Mouse (Mus musculus) CD4-positive, CD25-positive, alpha-beta regulatory T cell, adult 2 months (primary cell): ENCODE data around the gene Ttc7b.

Experiments
- DNase-seq: peaks from one replicate; pipeline ENCODE4 v3.0.0-alpha.2; 2012; ENCODE audit warnings: low read depth, low spot score

The Ttc7b gene

GRCm38 (mm10) chr12:100273033-100273432 is 247.6 kb downstream of the Ttc7b start:
- DNase-seq: no peak

DNA sequence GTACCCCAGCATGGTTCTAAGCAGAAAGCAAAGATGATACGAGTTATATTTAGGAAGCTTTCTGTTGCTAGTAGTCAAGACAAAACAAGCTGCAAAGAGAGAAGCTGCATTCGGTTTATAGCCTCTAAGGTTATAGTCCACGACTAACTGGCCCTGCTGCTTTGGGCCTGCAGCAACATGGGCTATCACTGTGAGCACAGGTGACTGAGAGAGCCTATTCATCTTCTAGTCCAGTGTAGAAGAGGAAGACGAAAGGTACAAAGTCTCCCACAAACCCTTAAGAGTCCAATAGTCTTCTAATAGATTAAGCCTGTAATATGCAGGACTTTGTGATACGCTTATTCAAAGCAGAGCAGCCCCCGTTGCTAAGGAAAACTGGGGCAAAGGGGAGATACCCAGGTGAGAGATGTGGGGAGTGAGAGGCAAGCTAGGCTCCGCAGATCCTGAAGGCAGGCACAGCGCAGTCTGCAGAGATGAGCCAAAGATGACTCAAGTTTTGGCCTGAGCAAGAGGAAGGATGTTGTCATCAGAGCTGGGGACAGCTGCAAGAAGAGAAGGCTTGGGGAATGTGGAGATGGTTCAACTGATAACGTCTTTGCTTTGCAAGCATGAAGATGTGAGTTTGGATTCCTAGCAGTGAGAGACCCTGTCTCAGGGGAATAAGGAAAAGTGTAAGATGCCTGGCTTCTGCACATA is 250.5 kb downstream of the Ttc7b start:
- DNase-seq: no peak

DNA sequence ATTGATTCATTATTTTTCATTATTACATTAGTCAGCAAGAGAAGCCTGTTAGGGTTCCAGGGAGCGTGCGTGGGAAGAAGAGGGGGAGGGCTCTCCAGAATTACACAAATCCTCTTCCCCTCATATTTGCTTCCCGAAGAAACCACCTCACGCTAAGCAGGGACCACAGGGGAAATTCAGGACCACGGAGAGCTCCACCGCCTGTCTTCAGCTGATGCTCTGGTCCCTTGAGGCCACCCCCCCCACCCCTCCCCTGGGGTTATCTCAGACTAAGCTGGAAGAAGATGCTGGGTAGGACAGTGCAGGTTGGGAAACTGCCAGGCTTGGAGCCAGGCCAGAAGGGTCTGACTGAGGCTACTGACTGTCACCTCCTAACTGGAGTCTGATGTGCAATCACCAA is 252.6 kb downstream of the Ttc7b start:
- peak; percentile 59 for DNase-seq

- DNase-seq: no peak
Observed at GRCm38 (mm10) chr12:100265546-100266309, 254.9 kb downstream of the Ttc7b start.

DNA sequence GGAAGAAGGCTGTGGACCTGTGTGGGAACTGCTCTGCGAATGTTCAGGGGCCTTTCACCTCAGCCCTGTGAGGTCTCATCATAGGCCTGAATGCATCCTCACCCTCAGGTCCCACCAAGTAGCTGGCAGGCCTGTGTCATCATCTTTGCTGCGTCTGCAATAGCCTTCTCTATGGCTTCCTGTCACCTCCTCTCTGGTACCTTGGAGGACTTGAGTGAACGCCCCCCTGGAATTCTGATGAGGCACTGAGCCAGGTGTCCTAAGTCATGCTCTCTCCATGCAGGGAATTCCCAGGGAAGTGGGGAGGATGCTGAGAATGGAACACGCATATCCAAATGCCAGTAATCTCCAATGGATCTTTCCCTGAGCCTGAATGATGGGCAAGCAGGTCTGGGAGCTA is 255.7 kb downstream of the Ttc7b start:
- no peak for DNase-seq

GRCm38 (mm10) chr12:100262846-100263245 is 257.8 kb downstream of the Ttc7b start:
- no peak for DNase-seq

DNA sequence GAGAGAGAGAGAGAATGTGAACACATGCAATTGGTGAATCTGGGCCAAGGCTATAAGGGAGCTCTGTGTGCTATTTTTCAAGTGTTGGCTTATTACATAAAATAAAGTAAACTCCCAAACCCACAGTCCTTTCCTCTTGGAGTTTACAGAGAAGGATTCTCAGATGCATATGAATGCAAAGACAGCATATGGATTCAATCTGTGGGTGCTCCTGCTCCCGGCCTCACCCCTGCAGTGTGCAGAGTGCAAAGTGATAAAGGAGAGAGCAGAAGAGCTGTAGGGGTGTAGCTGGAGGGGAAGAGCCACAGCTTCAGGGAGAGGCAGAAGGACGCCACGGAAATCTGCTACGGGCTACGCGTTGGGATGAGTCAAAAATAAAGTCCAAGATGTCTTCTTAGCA is 258.9 kb downstream of the Ttc7b start:
- DNase-seq: no peak

GRCm38 (mm10) chr12:100260151-100260550 is 260.5 kb downstream of the Ttc7b start:
- DNase-seq: no peak

DNA sequence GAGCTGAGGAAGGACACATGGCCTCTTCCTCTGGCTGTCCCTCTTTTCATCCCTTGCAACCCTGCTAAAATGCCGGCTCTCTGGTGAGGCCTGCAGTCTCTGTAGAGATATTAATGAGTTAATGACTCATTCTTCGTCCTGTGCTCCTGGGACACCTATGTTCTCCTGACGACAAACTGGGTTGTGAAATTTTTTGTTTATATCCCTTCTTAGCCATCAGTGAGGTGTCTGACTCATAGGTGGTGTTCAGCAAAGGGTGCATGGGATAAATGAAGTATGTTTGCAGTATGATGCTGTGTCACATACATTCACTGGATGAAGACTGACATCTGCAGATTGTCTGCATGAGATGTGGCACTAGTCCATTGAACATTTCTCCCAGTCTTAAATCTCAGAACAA is 262.8 kb downstream of the Ttc7b start:
- no peak for DNase-seq

DNA sequence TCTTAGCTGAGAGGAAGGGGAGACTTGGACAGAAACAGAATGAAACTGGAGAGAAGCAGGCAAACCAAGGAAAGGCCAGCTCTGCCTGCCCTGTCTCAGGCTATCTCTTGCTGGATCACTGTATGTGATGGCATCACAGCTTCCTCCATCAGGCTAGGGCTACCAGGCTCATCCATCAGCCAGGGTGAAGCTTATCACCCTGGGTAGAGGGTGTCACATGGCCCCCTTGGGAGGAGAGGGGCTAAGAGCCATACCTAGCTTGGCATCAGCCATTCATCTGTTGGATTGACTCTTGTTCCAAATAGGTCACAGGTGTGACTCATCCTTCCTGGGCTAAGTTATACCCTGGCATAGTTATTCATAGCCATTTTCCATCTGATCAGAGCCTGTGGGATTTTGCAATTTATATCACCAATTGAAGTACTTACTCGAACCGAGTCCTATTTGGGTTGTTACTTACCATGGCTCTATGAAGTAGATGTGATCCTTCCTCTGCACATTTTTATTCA is 265.1 kb downstream of the Ttc7b start:
- no peak for DNase-seq

GRCm38 (mm10) chr12:100254471-100254870 is 266.2 kb downstream of the Ttc7b start:
- DNase-seq: no peak
